Mouse (Mus musculus) layer of hippocampus, adult 2 months (tissue): ENCODE data around the gene Myom3. TPM values are rescaled to one million over a fixed set of nuclear protein-coding genes. Genes with fewer than 3 reads are reported as not detected.

ENCODE experiments used
- DNase-seq, 2 experiments: peaks; one replicate each; pipeline ENCODE4 v3.0.0; 2022; ENCODE audit warnings: low spot score in 2 of 2
- H3K27ac ChIP-seq: fragments of 200-600 bp; 2 replicates; pipeline ENCODE4 v1.8.1; 2022
- H3K4me3 ChIP-seq: fragments of 200-600 bp; 2 replicates; pipeline ENCODE4 v1.8.1; 2022; ENCODE audit warnings: mild to moderate bottlenecking
- CTCF ChIP-seq: fragments of 200-600 bp; conservative IDR thresholded peaks from 2 replicates; pipeline ENCODE4 v1.8.1; 2022; ENCODE audit warnings: antibody characterized with exemption, mild to moderate bottlenecking, moderate library complexity
- total RNA-seq, 2 experiments: library from RNA; stranded (reverse); gene quantifications; 2 replicates each; pipeline ENCODE4 v1.2.3; 2021

Myom3 gene
- total RNA-seq, 2 experiments from 2014 or later, result 0.56 to 0.76 TPM

DNA sequence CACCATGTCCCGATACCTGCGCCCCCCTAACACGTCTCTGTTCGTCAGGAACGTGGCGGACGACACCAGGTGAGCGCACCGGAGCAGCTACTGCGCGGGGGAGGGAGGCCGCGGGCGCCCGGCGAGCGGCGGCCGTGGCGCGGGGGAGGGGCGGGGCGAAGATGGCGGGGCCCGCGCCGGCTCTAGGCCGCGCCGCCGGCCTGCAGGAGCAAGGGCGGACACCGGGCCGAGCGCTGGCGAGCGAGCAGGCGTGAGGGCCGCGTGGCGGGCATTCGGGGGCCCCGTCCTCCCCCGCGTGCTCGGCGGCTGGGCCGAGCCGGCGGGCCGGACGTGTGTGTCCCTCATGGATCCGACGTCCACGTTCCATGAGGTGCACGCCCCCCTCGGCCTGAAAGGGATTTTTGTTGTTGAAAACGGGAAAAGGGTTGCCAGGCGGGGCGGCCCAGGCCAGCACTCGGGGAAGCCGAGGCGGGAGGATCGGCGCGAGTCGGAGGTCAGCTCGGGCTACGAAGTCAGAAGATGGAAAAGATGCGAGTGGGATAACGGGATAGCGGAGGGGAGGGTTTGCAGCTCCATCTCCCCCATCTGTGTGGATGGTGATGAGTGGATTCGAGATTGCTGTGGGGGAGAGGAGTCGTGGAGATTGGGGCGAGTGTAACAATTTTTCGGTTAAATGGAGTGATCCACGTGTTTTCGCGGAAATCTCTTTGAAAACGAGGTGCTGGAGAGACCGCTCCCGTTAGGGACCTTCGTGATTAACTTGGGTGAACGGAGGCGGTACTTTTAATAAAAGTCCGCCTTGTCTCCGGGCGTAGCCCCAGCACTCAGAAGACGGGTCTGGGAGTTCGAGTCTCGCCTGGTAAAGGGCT, 96.9 kb downstream of the Myom3 start:
- peak in 1 of 2 experiments; percentile 35 for DNase-seq
- Histone ChIP-seq H3K27ac (peak overlapping the region; percentile 94), H3K4me3 (peak overlapping the region; percentile 86)
- TF ChIP-seq CTCF, result no peak

DNA sequence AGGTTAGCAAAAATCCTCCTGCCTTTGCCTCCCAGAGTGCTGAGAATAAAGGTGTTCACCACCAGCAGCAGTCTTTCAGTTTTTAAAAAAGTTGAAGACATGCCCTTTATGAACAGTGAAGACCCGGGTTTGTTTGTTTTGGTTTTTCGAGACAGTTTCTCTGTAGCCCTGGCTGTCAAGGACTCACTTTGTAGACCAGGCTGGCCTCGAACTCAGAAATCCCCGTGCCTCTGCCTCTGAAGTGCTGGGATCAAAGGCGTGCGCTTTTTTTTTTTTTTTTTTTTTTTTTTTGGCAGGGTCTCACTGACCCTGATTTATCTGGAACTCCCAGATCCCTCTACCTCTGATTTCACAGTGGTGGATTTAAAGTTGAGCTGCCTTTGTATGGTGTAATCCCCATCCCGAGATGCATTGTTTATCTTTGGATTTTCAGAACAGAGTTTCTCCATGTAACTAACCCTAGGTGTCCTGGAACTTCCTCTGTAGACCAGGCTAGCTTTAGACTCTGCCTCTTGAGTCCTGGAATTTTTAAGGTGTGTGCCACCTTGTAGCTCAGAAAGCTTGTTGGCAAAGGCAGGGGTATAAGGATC, 98.2 kb downstream of the Myom3 start:
- no peak for DNase-seq
- Histone ChIP-seq H3K4me3 (peak overlapping the region; percentile 86), H3K27ac (peak overlapping the region; percentile 94; the same call in 1 of the 2 replicates)
- no peak for TF ChIP-seq CTCF

Other genes with a start within 250 kb of the Myom3 start
- under 1 TPM; 0.56 to 0.97 TPM for gene Grhl3, start 186.1 kb upstream of the Myom3 start, total RNA-seq
- gene Ifnlr1, start 73.4 kb upstream of the Myom3 start, total RNA-seq, result under 1 TPM; 0.10 to 0.27 TPM
- under 1 TPM; 0.12 to 0.13 TPM for gene Il22ra1, start 31.5 kb upstream of the Myom3 start, total RNA-seq
- gene Srsf10, start 96.0 kb downstream of the Myom3 start, total RNA-seq, result 10 to 100 TPM; 82.6 to 94.2 TPM
- gene Pnrc2, start 114.1 kb downstream of the Myom3 start, total RNA-seq, result 10 to 100 TPM; 52.7 to 54.8 TPM
- gene Cnr2, start 135.7 kb downstream of the Myom3 start, total RNA-seq, result under 1 TPM in 1 of 2 experiments, not detected in 1; 0.12 TPM
- 10 to 100 TPM; 39.4 to 39.7 TPM for gene Fuca1, start 161.0 kb downstream of the Myom3 start, total RNA-seq
- gene Hmgcl, start 186.7 kb downstream of the Myom3 start, total RNA-seq, result 10 to 100 TPM; 35.2 to 36.1 TPM
- 10 to 100 TPM; 22.6 to 23.8 TPM for gene Gale, start 204.0 kb downstream of the Myom3 start, total RNA-seq
- 100 to 1,000 TPM in 1 of 2 experiments, 10 to 100 TPM in 1; 95.3 to 103 TPM for gene Lypla2, start 212.9 kb downstream of the Myom3 start, total RNA-seq
- 10 to 100 TPM; 80.6 to 86.0 TPM for gene Pithd1, start 227.5 kb downstream of the Myom3 start, total RNA-seq